Mouse (Mus musculus) kidney, embryonic 14.5 days (tissue): Measurements from ENCODE around the gene Gm13030. TPM values are rescaled to one million over a fixed set of nuclear protein-coding genes. Genes with fewer than 3 reads are reported as not detected.

Experiments
- ATAC-seq: fragments of 200-750 bp; cut with Nextera tagmentation; 2 replicates; pipeline ENCODE4 v1.8.0; 2017; ENCODE audit warnings: moderate number of reproducible peaks, mild to moderate bottlenecking, moderate TSS enrichment, moderate library complexity; ENCODE audit not compliant: low FRiP score, low TSS enrichment
- H3K27ac ChIP-seq: fragments of 300-500 bp; sonication (generic); 2 replicates; pipeline ENCODE4 v1.5.1; 2014; ENCODE audit warnings: low read depth, mild to moderate bottlenecking, low read length, moderate library complexity, mixed read lengths
- H3K27me3 ChIP-seq: fragments of 300-500 bp; sonication (generic); 2 replicates; pipeline ENCODE4 v1.6.1; 2014; ENCODE audit warnings: mild to moderate bottlenecking, low read length; ENCODE audit not compliant: control insufficient read depth, insufficient read depth
- H3K36me3 ChIP-seq: fragments of 300-500 bp; sonication (generic); 2 replicates; pipeline ENCODE4 v1.6.1; 2014; ENCODE audit warnings: low read length, mixed read lengths; ENCODE audit not compliant: control insufficient read depth, insufficient read depth
- H3K4me1 ChIP-seq: fragments of 300-500 bp; sonication (generic); 2 replicates; pipeline ENCODE4 v1.6.1; 2014; ENCODE audit warnings: low read length, mixed read lengths; ENCODE audit not compliant: control insufficient read depth, insufficient read depth
- H3K4me2 ChIP-seq: fragments of 300-500 bp; sonication (generic); replicated peaks from 2 replicates; pipeline ENCODE4 v1.6.1; 2014; ENCODE audit warnings: low read depth, mild to moderate bottlenecking, low read length
- H3K4me3 ChIP-seq: fragments of 300-500 bp; sonication (generic); 2 replicates; pipeline ENCODE4 v1.5.1; 2014; ENCODE audit warnings: mild to moderate bottlenecking, low read length
- H3K9ac ChIP-seq: fragments of 300-500 bp; sonication (generic); 2 replicates; pipeline ENCODE4 v1.6.1; 2014; ENCODE audit warnings: low read depth, mild to moderate bottlenecking, low read length, moderate library complexity
- H3K9me3 ChIP-seq: fragments of 300-500 bp; sonication (generic); 2 replicates; pipeline ENCODE4 v1.6.1; 2016; ENCODE audit warnings: low read length; ENCODE audit not compliant: control insufficient read depth
- WGBS: fragments of 180-500 bp; shearing (Covaris S2); extraction: QIAGEN DNeasy Blood & Tissue Kit; methylation state at CpG from one replicate; pipeline ENCODE4 v1.1.7; 2014; 5-methylcytosine and 5-hydroxymethylcytosine counted together
- polyA plus RNA-seq: library from polyadenylated mRNA; unstranded; fragments of >200 nt; fragmentation: Nextera tagmentation; extraction: Ambion mirVana; gene quantifications from 2 replicates; pipeline ENCODE4 v1.2.1, GENCODE M21; 2014

The Gm13030 gene
- polyA plus RNA-seq, 1 experiment from 2014 or later = not detected

GRCm38 (mm10) chr4:138859245-138859644 is 14.5 kb downstream of the Gm13030 start:
- Histone ChIP-seq H3K9me3 (no peaks in the 10 kb centered on the region), H3K4me3 (peak overlapping the region; percentile 25; the same call in 1 of the 2 replicates), H3K36me3 (no peaks in the 10 kb centered on the region), H3K27me3 (no peaks in the 10 kb centered on the region), H3K4me2 (peak overlapping the region; percentile 43), H3K27ac (no peak overlapping the region), H3K9ac (no peak overlapping the region), H3K4me1 (0 out of 2 replicates have a peak, but pooled peaks cover 2% of the 10 kb centered on the region)
- WGBS = 19% methylated on average over 9 of the region's 9 CpGs
- ATAC-seq = no peak

GRCm38 (mm10) chr4:138858446-138858845 is 15.3 kb downstream of the Gm13030 start:
- Histone ChIP-seq H3K4me3 (no peak overlapping the region), H3K27me3 (no peaks in the 10 kb centered on the region), H3K4me1 (0 out of 2 replicates have a peak, but pooled peaks cover 2% of the 10 kb centered on the region), H3K4me2 (no peak overlapping the region), H3K27ac (no peak overlapping the region), H3K9ac (no peak overlapping the region), H3K9me3 (no peaks in the 10 kb centered on the region), H3K36me3 (no peaks in the 10 kb centered on the region)
- no peak for ATAC-seq
- WGBS = 83% methylated on average over 15 of the region's 15 CpGs

GRCm38 (mm10) chr4:138857576-138857975 is 16.2 kb downstream of the Gm13030 start:
- H3K9me3 ChIP-seq = no peaks in the 10 kb centered on the region
- H3K4me2 ChIP-seq = no peak overlapping the region
- H3K27me3 ChIP-seq = no peaks in the 10 kb centered on the region
- WGBS = 84% methylated on average over 10 of the region's 10 CpGs
- H3K9ac ChIP-seq = no peak overlapping the region
- no peak overlapping the region for H3K4me3 ChIP-seq
- H3K27ac ChIP-seq = no peak overlapping the region
- no peaks in the 10 kb centered on the region for H3K36me3 ChIP-seq
- no peak for ATAC-seq
- 0 out of 2 replicates have a peak, but pooled peaks cover 2% of the 10 kb centered on the region for H3K4me1 ChIP-seq

- WGBS = 30% methylated on average over 7 of the region's 7 CpGs
- no peak overlapping the region for H3K4me3 ChIP-seq
- no peak overlapping the region for H3K27ac ChIP-seq
- 0 out of 2 replicates have a peak, but pooled peaks cover 2% of the 10 kb centered on the region for H3K4me1 ChIP-seq
- H3K9me3 ChIP-seq = no peaks in the 10 kb centered on the region
- ATAC-seq = no peak
- no peak overlapping the region for H3K9ac ChIP-seq
- H3K36me3 ChIP-seq = no peaks in the 10 kb centered on the region
- no peaks in the 10 kb centered on the region for H3K27me3 ChIP-seq
- H3K4me2 ChIP-seq = no peak overlapping the region
These were observed 17.3 kb downstream of the Gm13030 start for GRCm38 (mm10) chr4:138856491-138856890.

GRCm38 (mm10) chr4:138855092-138855632 is 18.6 kb downstream of the Gm13030 start:
- Histone ChIP-seq H3K4me1 (0 out of 2 replicates have a peak, but pooled peaks cover under 1% of the 10 kb centered on the region), H3K27ac (no peak overlapping the region), H3K9ac (no peak overlapping the region), H3K36me3 (no peaks in the 10 kb centered on the region), H3K4me2 (no peak overlapping the region), H3K4me3 (no peak overlapping the region), H3K27me3 (no peaks in the 10 kb centered on the region), H3K9me3 (no peaks in the 10 kb centered on the region)
- WGBS = 84% methylated on average over 9 of the region's 9 CpGs
- no peak for ATAC-seq

- ATAC-seq = no peak
- no peaks in the 10 kb centered on the region for H3K9me3 ChIP-seq
- no peak overlapping the region for H3K9ac ChIP-seq
- no peaks in the 10 kb centered on the region for H3K27me3 ChIP-seq
- no peaks in the 10 kb centered on the region for H3K4me1 ChIP-seq
- no peak overlapping the region for H3K4me3 ChIP-seq
- H3K36me3 ChIP-seq = no peaks in the 10 kb centered on the region
- 81% methylated on average over 6 of the region's 6 CpGs for WGBS
- no peak overlapping the region for H3K4me2 ChIP-seq
- H3K27ac ChIP-seq = no peak overlapping the region
These were observed 20.8 kb downstream of the Gm13030 start for GRCm38 (mm10) chr4:138852961-138853360.

- Histone ChIP-seq H3K4me3 (no peak overlapping the region), H3K9me3 (no peaks in the 10 kb centered on the region), H3K4me2 (no peak overlapping the region), H3K4me1 (no peaks in the 10 kb centered on the region), H3K36me3 (no peaks in the 10 kb centered on the region), H3K9ac (no peak overlapping the region), H3K27me3 (no peaks in the 10 kb centered on the region), H3K27ac (no peak overlapping the region)
- 5% methylated on average over 4 of the region's 4 CpGs for WGBS
- 0 out of 2 replicates have a peak, but pooled peaks have one; percentile 28 for ATAC-seq
These were observed 22.3 kb downstream of the Gm13030 start for GRCm38 (mm10) chr4:138851463-138851862.

GRCm38 (mm10) chr4:138841386-138841785 is 32.4 kb downstream of the Gm13030 start:
- no peak overlapping the region for H3K9ac ChIP-seq
- H3K4me1 ChIP-seq = no peaks in the 10 kb centered on the region
- 87% methylated on average over 7 of the region's 7 CpGs for WGBS
- H3K27ac ChIP-seq = no peak overlapping the region
- no peak overlapping the region for H3K4me3 ChIP-seq
- H3K9me3 ChIP-seq = peaks cover 8% of the 10 kb centered on the region
- H3K36me3 ChIP-seq = no peaks in the 10 kb centered on the region
- no peaks in the 10 kb centered on the region for H3K27me3 ChIP-seq
- no peak overlapping the region for H3K4me2 ChIP-seq
- no peak for ATAC-seq

- no peaks in the 10 kb centered on the region for H3K36me3 ChIP-seq
- no peaks in the 10 kb centered on the region for H3K4me1 ChIP-seq
- H3K27ac ChIP-seq = no peak overlapping the region
- 85% methylated on average over 8 of the region's 8 CpGs for WGBS
- no peak overlapping the region for H3K4me3 ChIP-seq
- H3K27me3 ChIP-seq = no peaks in the 10 kb centered on the region
- no peak overlapping the region for H3K9ac ChIP-seq
- ATAC-seq = no peak
- H3K9me3 ChIP-seq = peaks cover 8% of the 10 kb centered on the region
- no peak overlapping the region for H3K4me2 ChIP-seq
These were observed 33.0 kb downstream of the Gm13030 start for GRCm38 (mm10) chr4:138840726-138841125.
